Mouse (Mus musculus) forebrain, embryonic 13.5 days (tissue): ENCODE measurements around the gene Nucks1. TPM values are rescaled to one million over a fixed set of nuclear protein-coding genes. Genes with fewer than 3 reads are reported as not detected.

Source experiments
- ATAC-seq: fragments of 200-750 bp; cut with Nextera tagmentation; 2 replicates; pipeline ENCODE4 v1.8.0; 2017
- H3K27ac ChIP-seq: fragments of 300-500 bp; sonication (generic); 2 replicates; pipeline ENCODE4 v1.5.1; 2015; ENCODE audit warnings: inconsistent platforms, mild to moderate bottlenecking, moderate library complexity
- H3K27me3 ChIP-seq: fragments of 300-500 bp; sonication (generic); 2 replicates; pipeline ENCODE4 v1.6.1; 2015; ENCODE audit warnings: mild to moderate bottlenecking, inconsistent platforms
- H3K36me3 ChIP-seq: fragments of 300-500 bp; sonication (generic); 2 replicates; pipeline ENCODE4 v1.6.1; 2015; ENCODE audit warnings: mild to moderate bottlenecking, inconsistent platforms; ENCODE audit not compliant: poor library complexity, severe bottlenecking
- H3K4me1 ChIP-seq: fragments of 300-500 bp; sonication (generic); 2 replicates; pipeline ENCODE4 v1.6.1; 2015; ENCODE audit warnings: inconsistent platforms
- H3K4me2 ChIP-seq: fragments of 300-500 bp; sonication (generic); 2 replicates; pipeline ENCODE4 v1.6.1; 2015; ENCODE audit warnings: inconsistent platforms, mild to moderate bottlenecking, moderate library complexity
- H3K4me3 ChIP-seq: fragments of 300-500 bp; sonication (generic); 2 replicates; pipeline ENCODE4 v1.5.1; 2015; ENCODE audit warnings: mild to moderate bottlenecking, inconsistent platforms
- H3K9ac ChIP-seq: fragments of 300-500 bp; sonication (generic); 2 replicates; pipeline ENCODE4 v1.6.1; 2015; ENCODE audit warnings: mild to moderate bottlenecking, inconsistent platforms
- H3K9me3 ChIP-seq: fragments of 300-500 bp; sonication (generic); replicated peaks from 2 replicates; pipeline ENCODE4 v1.6.1; 2016; ENCODE audit warnings: inconsistent platforms
- WGBS: fragments of 180-500 bp; shearing (Covaris S2); methylation state at CpG from one replicate; pipeline ENCODE4 v1.1.7; 2015; 5-methylcytosine and 5-hydroxymethylcytosine counted together
- polyA plus RNA-seq: library from polyadenylated mRNA; unstranded; fragments of >200 nt; fragmentation: Nextera tagmentation; extraction: Ambion mirVana; gene quantifications from 2 replicates; pipeline ENCODE4 v1.2.1, GENCODE M21; 2015

The Nucks1 gene
- polyA plus RNA-seq, 1 experiment from 2014 or later = 83.9 TPM

- 0 out of 2 replicates have a peak, but pooled peaks cover 5% of the 10 kb centered on the region for H3K27me3 ChIP-seq
- peak overlapping the region; percentile 44; the same call in 1 of the 2 replicates for H3K4me2 ChIP-seq
- H3K36me3 ChIP-seq = no peaks in the 10 kb centered on the region
- no peak overlapping the region for H3K4me3 ChIP-seq
- no peak for ATAC-seq
- 33% methylated on average over 5 of the region's 5 CpGs for WGBS
- no peaks in the 10 kb centered on the region for H3K9me3 ChIP-seq
- H3K27ac ChIP-seq = peak overlapping the region; percentile 81
- H3K9ac ChIP-seq = no peak overlapping the region
- H3K4me1 ChIP-seq = peaks cover 36% of the 10 kb centered on the region
Measured at GRCm38 (mm10) chr1:131970322-131970660, 60.0 kb downstream of the Nucks1 start.

GRCm38 (mm10) chr1:131970661-131971520 lies 60.6 kb downstream of the Nucks1 start:
- H3K9ac ChIP-seq = peak overlapping the region; percentile 43; the same call in 1 of the 2 replicates
- H3K4me2 ChIP-seq = peak overlapping the region; percentile 44
- no peaks in the 10 kb centered on the region for H3K9me3 ChIP-seq
- WGBS = 4% methylated on average over 15 of the region's 16 CpGs
- H3K4me1 ChIP-seq = peaks cover 41% of the 10 kb centered on the region
- no peaks in the 10 kb centered on the region for H3K36me3 ChIP-seq
- ATAC-seq = peak; percentile 73
- H3K4me3 ChIP-seq = no peak overlapping the region
- H3K27ac ChIP-seq = peak overlapping the region; percentile 81
- H3K27me3 ChIP-seq = 0 out of 2 replicates have a peak, but pooled peaks cover under 1% of the 10 kb centered on the region

GRCm38 (mm10) chr1:131971771-131972497 lies 61.6 kb downstream of the Nucks1 start:
- Histone ChIP-seq H3K27ac (peak overlapping the region; percentile 81), H3K27me3 (no peaks in the 10 kb centered on the region), H3K4me3 (no peak overlapping the region), H3K4me1 (peaks cover 41% of the 10 kb centered on the region), H3K9me3 (no peaks in the 10 kb centered on the region), H3K9ac (peak overlapping the region; percentile 36; the same call in 1 of the 2 replicates), H3K36me3 (no peaks in the 10 kb centered on the region), H3K4me2 (peak overlapping the region; percentile 44)
- 3% methylated on average over 15 of the region's 15 CpGs for WGBS
- ATAC-seq = peak; percentile 48; the same call in 1 of the 2 replicates

- WGBS = 12% methylated on average over 13 of the region's 13 CpGs
- peak; percentile 3; the same call in 1 of the 2 replicates for ATAC-seq
- no peaks in the 10 kb centered on the region for H3K9me3 ChIP-seq
- no peak overlapping the region for H3K4me3 ChIP-seq
- H3K9ac ChIP-seq = peak overlapping the region; percentile 36; the same call in 1 of the 2 replicates
- H3K36me3 ChIP-seq = no peaks in the 10 kb centered on the region
- H3K27ac ChIP-seq = peak overlapping the region; percentile 81; the same call in 1 of the 2 replicates
- no peaks in the 10 kb centered on the region for H3K27me3 ChIP-seq
- H3K4me1 ChIP-seq = peaks cover 41% of the 10 kb centered on the region
- H3K4me2 ChIP-seq = peak overlapping the region; percentile 44; the same call in 1 of the 2 replicates
Measured at GRCm38 (mm10) chr1:131972498-131973334, 62.4 kb downstream of the Nucks1 start.

- 81% methylated on average over 6 of the region's 6 CpGs for WGBS
- ATAC-seq = no peak
- Histone ChIP-seq H3K4me2 (no peak overlapping the region), H3K27ac (no peak overlapping the region), H3K9me3 (no peaks in the 10 kb centered on the region), H3K4me1 (peaks cover 41% of the 10 kb centered on the region), H3K4me3 (no peak overlapping the region), H3K36me3 (no peaks in the 10 kb centered on the region), H3K27me3 (no peaks in the 10 kb centered on the region), H3K9ac (no peak overlapping the region)
Measured at GRCm38 (mm10) chr1:131973991-131974390, 63.7 kb downstream of the Nucks1 start.

- 87% methylated on average over 5 of the region's 5 CpGs for WGBS
- no peak overlapping the region for H3K4me2 ChIP-seq
- H3K4me1 ChIP-seq = peaks cover 23% of the 10 kb centered on the region
- H3K4me3 ChIP-seq = no peak overlapping the region
- H3K27me3 ChIP-seq = no peaks in the 10 kb centered on the region
- H3K9ac ChIP-seq = no peak overlapping the region
- H3K27ac ChIP-seq = no peak overlapping the region
- H3K36me3 ChIP-seq = no peaks in the 10 kb centered on the region
- no peaks in the 10 kb centered on the region for H3K9me3 ChIP-seq
- no peak for ATAC-seq
Measured at GRCm38 (mm10) chr1:131976886-131977285, 66.6 kb downstream of the Nucks1 start.

GRCm38 (mm10) chr1:131980471-131980870 lies 70.1 kb downstream of the Nucks1 start:
- H3K27me3 ChIP-seq = no peaks in the 10 kb centered on the region
- no peak overlapping the region for H3K4me3 ChIP-seq
- no peak overlapping the region for H3K9ac ChIP-seq
- no peak for ATAC-seq
- no peaks in the 10 kb centered on the region for H3K36me3 ChIP-seq
- H3K4me1 ChIP-seq = 0 out of 2 replicates have a peak, but pooled peaks cover 11% of the 10 kb centered on the region
- 30% methylated on average over 2 of the region's 2 CpGs for WGBS
- no peak overlapping the region for H3K4me2 ChIP-seq
- no peak overlapping the region for H3K27ac ChIP-seq
- H3K9me3 ChIP-seq = no peaks in the 10 kb centered on the region

- no peaks in the 10 kb centered on the region for H3K36me3 ChIP-seq
- no peak overlapping the region for H3K4me2 ChIP-seq
- H3K4me3 ChIP-seq = no peak overlapping the region
- H3K9ac ChIP-seq = no peak overlapping the region
- H3K27me3 ChIP-seq = no peaks in the 10 kb centered on the region
- H3K4me1 ChIP-seq = 0 out of 2 replicates have a peak, but pooled peaks cover 7% of the 10 kb centered on the region
- no peaks in the 10 kb centered on the region for H3K9me3 ChIP-seq
- peak; percentile 66 for ATAC-seq
- WGBS = 52% methylated on average over 12 of the region's 12 CpGs
- H3K27ac ChIP-seq = no peak overlapping the region
Measured at GRCm38 (mm10) chr1:131981378-131982013, 71.2 kb downstream of the Nucks1 start.

- Histone ChIP-seq H3K27me3 (no peaks in the 10 kb centered on the region), H3K27ac (no peak overlapping the region), H3K9ac (no peak overlapping the region), H3K4me1 (0 out of 2 replicates have a peak, but pooled peaks cover 7% of the 10 kb centered on the region), H3K4me3 (no peak overlapping the region), H3K36me3 (no peaks in the 10 kb centered on the region), H3K9me3 (no peaks in the 10 kb centered on the region), H3K4me2 (no peak overlapping the region)
- peak; percentile 63 for ATAC-seq
- WGBS = 21% methylated on average over 5 of the region's 5 CpGs
Measured at GRCm38 (mm10) chr1:131982907-131983306, 72.6 kb downstream of the Nucks1 start.

GRCm38 (mm10) chr1:131983806-131984205 lies 73.5 kb downstream of the Nucks1 start:
- Histone ChIP-seq H3K27ac (no peak overlapping the region), H3K9ac (no peak overlapping the region), H3K9me3 (no peaks in the 10 kb centered on the region), H3K4me1 (0 out of 2 replicates have a peak, but pooled peaks cover 7% of the 10 kb centered on the region), H3K36me3 (no peaks in the 10 kb centered on the region), H3K4me3 (no peak overlapping the region), H3K4me2 (no peak overlapping the region), H3K27me3 (no peaks in the 10 kb centered on the region)
- ATAC-seq = no peak
- 51% methylated on average over 2 of the region's 2 CpGs for WGBS
